Mouse (Mus musculus) stomach, postnatal 0 days (tissue): ENCODE data around the gene Scoc.

ENCODE experiments used
- CTCF ChIP-seq: IDR thresholded peaks from 2 replicates; pipeline ENCODE4 v1.5.1; 2016; ENCODE audit warnings: antibody characterized with exemption, low read depth, mild to moderate bottlenecking, moderate library complexity
- EP300 ChIP-seq: optimal IDR thresholded peaks from 2 replicates; pipeline ENCODE3; 2016; ENCODE audit warnings: antibody characterized with exemption

DNA sequence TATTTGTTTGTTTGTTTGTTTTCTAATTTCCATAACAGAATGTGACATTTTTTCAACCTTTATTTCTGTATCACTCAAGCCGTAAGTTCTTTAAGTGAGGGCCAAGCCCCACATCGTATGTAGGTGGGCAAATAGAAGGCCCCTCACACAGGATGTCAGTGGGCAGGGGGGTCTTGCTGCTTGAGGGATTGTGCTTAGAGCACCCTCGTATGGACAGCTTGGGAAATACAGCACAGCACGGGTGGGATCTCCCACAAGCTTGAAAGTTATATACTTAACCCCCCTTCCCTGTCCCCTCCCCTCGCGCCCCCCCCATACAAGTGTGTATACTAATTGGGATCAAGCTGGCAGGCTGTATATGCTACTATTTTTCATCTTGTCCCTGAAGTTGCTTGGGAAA lies 51.4 kb downstream of the Scoc start:
- peak; percentile 35 for TF ChIP-seq CTCF
- TF ChIP-seq EP300: no peak
